Mouse (Mus musculus) urinary bladder, adult 2 months (tissue): Measurements from ENCODE around the gene Gata3. TPM values are rescaled to one million over a fixed set of nuclear protein-coding genes. Genes with fewer than 3 reads are reported as not detected.

Experiments used
- DNase-seq: peaks from one replicate; pipeline ENCODE4 v3.0.0; 2022; ENCODE audit warnings: low spot score
- polyA plus RNA-seq: library from polyadenylated mRNA; depleted of rRNA; stranded (reverse); fragments of >200 nt; gene quantifications from 2 replicates; pipeline ENCODE4 v1.2.3, GENCODE M21; 2012; rRNA removed

The Gata3 gene
- 60.3 and 78.8 TPM in 2 replicates for polyA plus RNA-seq

DNA sequence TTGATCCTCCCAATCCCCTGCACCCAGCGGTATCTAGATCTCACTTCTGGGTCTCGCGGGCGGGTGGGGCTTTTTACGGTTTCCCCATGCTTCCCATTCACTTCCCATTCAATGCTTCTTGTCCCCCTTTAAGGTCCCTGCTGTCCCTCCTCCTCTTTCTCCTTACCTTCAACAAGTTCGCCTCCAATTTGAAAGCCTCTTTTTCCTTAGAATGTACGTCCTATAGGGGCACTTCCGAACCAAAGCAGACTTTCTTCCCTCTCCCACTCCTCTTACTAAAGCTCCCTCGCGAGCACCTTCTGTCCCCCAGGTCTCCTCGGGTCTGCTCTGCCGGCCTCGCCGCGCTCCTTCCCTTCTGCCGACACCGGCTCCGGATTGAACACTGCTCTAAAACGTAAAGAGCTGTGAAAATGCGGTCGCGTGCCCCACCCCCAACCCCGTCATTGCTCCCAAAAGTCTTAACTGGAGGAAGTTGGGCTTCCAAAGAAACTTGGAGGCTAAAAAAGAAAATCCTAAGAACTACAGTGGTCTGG lies at the start of gene Gata3:
Gene Gata3 (minus strand): TSS at position 384 of the 533 bp plus-strand sequence.
- no peak for DNase-seq

DNA sequence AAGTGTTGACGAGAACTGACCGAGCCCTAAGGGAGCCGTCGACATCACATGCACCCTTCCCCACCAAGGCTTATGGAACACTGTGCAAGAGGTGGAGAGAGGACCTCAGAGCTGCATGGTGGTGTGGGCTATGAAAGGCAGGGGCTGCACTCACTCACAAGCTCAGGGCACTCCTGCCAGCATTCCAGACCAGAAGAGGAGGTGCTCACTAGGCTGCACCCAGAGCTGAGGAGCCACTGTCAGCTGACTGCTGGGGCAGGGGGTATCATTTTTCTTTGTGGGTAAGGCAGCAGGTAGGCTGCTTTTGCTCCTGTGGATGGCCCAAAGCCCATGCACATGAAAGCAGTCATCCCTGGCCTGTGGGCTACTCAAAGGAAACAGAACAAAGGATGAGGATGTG lies 49.4 kb upstream of the Gata3 start:
- no peak for DNase-seq

DNA sequence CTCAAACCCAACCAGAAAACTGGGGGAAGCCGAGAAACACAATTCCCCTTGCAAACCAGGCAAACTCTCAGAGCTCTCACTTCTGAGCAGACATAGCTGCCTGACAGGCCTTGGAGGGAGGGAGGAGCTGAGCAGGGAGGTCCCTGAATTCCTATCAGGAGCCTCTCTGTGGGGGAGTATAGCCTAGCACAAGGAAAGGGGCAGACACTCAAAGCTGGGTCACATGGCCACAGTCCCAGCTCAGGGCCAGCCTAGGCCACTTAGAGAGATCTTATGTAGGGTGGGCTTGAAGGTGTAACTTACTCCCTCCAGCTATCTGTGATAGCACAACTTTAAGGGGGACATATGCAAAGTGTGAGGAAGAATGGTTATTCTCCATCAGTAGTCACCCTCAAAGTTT lies 46.1 kb upstream of the Gata3 start:
- DNase-seq, result no peak

DNA sequence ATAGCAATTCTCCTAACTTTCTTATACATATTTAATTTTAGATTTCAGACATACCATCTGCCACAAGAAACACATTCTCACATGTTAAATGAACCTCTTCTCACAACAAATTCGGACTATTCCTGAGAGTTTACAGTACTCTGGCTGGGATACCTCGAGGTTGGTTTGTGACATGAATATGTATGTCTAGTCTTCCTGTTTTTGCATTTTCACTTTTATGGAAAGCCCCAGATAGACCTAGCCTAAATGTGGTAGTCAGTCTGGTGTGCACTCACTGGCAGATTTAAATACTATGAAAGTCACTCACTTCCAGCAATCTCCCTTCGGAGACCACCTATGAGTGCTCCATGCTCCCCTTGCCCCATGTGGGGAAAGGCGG lies 37.1 kb upstream of the Gata3 start:
- DNase-seq, result no peak

DNA sequence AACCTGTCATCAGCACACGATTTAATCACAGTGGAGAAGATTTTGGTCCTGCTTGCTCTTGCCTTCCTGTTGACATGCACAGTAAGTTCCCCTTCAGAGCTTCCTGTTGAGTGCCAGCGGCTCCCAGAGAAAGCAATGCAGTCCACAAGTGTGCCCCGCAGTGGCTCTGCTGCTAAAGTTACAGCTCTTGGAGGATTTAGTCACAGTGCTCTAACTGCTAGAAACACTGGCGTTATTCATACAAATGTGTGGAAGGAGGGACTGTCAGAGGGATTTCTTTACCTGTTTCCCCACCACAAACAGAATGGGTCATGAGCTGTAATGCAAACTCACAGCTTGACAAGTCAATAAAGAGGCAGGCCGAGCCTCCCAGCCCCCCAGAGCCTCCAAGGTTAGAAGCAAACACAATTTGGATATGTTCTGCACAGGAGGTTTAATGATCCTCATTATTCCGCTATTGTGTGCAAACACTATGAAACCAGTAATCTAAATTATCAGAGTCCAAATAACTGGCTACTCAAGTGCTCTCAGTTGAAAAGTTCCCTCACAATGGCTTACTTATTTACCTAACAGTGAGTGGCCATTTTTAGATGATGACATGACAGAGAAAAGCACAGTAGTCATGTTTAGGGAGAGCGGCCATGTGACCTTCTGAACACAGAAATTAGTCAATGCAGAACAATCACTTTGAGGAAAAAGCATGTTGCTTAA lies 36.5 kb upstream of the Gata3 start:
- DNase-seq, result no peak

DNA sequence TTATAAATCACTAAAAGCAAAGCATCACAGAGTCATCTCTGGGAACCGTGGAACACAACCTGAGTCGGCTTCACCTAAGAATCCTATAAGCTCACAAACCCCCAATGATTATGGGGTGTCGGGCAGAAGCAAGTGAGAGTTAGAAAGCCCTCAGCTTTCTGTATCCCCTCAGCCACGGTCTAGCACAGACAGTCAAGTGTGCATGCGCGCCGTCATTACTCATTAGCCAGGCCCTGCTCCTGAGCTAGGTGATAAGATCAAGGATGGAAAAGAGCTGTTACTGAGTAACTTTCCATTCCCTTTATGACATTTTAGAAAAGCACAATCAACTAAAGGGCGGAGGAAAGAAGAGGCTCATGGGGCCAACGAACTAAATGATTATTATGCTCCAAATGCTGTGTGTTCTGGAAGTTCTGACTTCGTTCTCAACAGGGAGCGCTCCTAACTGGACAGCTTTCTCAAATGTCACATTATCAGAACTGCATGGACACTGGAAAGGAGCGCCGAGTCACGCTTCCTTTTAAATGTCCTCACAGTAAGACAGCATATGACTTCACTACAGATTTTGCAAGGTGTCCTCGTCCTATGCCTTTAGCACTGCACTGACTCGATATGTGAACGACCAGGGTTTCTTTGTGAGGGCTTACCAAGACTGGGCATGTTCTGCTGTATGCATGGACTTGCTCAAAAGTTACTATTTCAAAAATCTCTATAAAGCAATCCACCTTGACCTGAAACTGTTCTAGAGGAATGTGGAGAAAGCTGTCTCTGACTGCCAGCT lies 29.0 kb upstream of the Gata3 start:
- no peak for DNase-seq

DNA sequence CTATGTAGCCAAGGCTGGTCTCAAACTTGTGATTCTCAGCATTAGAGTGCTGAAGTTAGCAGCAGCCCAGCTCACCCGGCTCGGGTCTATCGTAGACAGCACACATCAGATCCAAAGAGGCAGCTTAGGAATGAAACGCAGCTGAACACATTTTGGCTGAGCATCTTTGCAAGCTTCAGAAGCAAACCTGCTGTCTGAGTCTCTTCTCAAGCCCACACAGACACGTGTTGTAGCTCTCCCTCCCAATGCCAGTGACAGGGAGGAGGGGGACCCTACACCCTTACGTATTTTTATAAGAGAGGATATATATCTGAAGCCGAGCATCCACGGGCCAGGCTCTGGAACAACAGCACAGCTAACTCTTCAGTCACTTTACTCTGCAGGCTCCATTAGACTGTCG lies 27.8 kb upstream of the Gata3 start:
- no peak for DNase-seq

DNA sequence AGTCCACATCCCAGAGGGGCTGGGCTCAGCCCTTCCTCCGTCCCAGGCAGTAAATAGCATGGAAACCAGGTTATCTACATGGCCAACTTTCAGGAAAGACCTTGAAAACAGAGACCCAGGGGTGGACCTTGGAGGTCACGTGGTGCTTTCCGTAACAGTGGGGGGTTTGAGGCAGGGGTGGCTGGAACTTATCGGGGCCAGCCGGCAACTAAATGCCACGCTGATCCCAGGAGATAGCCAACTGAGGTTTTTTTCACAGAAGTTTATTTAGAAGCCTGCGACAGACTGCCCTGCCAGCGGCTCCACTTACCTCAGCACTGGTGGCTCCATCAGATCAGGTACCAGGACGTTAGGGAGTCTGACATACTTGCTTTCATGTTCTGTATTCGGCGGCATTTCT lies 16.2 kb upstream of the Gata3 start:
- no peak for DNase-seq

DNA sequence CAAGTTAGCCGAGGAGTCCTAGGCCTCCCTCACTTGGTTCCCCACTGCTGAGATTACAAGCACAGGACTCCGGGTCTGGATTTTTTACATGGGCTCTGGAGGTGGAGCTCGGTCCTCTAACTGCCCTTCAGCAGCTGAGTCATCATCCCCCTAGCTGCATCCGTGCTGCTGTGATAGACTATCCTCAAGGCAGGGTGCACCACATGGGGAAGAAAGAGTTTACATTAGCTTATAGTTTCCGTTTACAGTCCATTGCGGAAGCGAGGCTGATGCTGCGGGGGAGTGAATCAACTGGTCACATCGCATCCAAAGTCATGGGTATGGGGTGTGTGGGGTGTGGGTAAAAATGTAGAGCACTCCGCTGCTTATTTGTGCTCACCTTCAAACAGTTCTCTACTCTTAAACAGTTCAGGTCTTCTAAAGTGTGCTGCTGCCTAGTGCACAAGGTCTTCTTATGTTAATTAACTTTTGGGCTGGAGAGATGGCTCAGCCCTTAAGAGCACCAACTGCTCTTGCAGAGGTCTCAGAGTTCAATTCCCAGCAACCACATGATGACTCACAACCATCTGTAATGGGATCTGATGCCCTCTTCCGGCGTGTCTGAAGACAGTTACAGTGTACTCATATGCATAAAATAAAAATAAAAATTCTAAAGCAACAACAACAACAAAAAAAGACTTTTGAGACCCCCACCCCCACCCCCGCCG lies 14.2 kb upstream of the Gata3 start:
- no peak for DNase-seq

DNA sequence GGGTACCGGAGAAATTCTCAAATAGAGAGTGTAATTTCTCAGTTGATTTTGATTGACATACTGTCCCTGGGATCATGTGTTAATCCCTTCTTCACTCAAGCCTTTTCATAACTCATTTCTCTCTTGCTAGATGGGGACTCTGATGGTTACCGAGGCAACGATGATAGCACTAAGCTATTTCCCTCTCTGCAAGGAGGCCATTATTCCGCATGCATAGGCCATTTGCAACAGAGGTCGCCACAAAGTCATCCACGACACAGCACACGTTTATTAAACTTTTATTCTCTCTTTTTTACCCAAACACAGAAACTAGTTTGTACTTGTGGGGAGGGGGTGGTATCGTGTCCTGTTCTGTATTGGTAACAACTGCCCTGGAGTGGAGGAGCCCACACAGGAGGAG lies 8.0 kb upstream of the Gata3 start:
- DNase-seq, result no peak

DNA sequence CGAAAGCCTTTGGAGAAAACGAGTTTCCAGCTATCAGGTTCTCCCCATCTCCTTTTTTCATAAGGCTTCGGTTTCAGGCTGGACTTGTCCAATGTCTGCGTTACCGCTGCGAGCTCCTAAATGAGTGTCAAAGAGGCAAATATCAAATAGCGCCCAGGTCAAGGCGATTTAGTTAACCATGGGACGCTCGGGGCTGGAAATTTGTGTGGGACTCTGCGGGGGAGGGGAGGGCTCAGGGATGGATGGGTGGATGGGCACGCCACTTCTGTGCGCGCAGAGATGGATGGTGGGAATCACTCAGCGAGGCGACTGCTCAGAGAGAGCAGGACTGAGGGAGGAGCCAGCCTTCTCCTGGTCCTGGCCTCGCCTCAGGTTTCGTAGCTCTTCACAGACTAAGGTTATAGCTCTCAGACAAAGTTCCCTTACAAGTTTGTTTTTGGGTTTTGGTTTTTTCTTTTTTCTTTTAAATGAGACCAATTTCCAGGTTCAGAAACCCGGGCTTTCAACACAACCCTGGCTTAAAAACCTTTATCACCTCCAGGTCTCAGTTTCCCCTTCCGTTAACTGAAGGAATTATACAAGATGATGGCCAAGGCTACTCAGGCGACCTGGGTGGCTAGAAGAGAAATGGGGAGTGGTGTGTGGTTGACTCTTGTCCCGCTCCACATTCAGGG lies 6.4 kb upstream of the Gata3 start:
- no peak for DNase-seq

DNA sequence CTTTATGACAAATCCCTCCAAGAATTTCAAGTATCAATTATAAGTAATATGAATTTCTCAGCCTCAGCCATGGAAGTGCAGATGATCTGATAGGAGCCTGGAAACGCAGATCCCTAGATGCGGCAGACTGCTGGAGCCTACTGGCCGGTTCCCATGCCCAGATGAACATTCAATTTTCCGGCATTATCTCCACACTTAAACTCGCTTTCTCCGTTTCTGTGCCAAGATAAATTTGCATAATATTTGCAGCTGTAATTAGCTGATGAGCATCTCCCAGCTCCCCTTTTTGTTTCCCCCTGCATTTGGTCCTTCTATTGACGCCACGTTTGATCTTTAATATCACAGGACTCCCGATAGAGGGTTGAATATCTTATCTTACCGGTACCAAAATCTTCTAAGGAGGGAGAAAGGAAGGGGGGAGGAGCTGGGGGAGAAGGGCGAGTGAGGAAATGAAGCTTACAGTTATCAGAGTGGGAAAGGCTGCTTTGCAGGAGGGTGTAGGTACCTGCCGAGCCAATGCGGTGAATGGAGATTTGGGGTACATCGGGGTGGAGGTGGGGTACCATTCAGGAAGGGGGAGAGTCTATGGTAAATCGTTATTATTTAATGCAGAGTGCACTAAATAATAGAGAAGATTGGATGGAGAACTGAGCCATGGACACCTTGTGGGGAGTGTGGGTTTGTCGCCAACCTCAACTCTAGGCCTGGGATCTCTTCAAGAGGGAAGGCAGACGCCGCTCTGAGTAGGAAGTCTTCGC lies 5.2 kb upstream of the Gata3 start:
- DNase-seq, result no peak

DNA sequence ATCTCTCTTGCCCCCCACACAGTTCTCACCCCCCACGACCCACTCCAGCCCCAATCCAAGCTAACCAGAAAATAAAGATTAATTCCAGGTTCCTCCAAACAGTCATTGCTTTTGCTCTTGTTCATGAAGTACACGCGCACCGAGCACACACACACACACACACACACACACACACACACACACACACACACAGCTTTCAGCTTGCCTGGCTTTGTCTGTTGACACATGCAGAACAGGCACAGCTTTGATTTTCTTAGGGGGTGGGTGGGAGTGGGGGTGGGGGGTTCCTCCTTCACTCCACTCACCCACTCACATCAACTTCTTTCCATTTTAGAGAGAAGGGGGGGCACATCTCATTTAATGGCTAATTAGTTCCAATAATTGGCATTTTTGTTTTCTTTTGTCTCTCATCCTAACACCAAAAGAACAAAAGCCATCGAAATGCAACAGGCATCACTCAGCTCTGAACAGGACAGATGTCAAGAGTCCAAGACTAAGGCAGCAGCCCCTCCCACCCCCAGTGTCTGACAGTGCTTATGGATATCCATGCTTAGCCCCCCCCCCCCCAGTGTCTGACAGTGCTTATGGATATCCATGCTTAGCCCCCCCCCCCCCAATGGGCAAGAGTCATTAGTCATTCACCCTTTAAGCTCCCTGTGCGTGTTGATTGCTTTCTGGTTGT lies 3.6 kb upstream of the Gata3 start:
- DNase-seq, result no peak

DNA sequence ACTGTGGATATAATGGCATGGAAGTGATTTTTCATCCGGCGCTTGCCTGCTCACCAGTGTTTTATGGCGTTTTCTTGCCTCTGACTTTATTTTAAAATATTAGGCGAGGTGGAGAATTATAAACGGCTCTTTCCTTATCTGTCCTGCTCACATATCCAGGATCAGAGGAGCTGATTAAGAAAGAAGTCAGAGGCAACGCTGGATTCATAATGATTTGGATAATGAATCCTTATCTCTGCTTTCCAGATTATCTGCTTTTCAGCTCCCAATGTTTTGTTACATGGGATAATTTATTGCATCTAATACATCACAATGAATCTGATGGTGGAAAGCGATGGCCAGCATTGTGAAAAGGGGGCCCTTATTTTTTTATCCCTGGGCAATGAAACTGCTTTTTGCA lies 2.7 kb upstream of the Gata3 start:
- DNase-seq, result no peak

DNA sequence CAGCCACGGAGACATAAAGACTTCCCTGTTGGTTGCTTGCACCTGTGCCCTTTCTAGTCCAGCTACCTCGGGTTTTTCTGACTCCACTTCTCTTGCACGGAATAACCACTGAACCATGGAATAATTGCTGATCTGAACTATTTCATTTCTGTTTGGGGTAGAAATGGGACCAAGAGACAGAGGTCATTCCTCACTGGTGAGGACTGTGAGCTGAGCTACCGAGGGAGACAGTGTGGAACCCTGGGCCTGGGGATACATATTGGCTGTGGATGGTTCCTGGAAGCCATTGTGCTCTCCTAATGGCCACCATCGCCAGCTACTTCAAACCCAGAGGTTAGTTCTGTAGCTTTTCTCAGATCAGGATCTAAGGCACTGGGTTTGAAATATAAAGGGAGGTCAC lies 1.1 kb upstream of the Gata3 start:
- no peak for DNase-seq

DNA sequence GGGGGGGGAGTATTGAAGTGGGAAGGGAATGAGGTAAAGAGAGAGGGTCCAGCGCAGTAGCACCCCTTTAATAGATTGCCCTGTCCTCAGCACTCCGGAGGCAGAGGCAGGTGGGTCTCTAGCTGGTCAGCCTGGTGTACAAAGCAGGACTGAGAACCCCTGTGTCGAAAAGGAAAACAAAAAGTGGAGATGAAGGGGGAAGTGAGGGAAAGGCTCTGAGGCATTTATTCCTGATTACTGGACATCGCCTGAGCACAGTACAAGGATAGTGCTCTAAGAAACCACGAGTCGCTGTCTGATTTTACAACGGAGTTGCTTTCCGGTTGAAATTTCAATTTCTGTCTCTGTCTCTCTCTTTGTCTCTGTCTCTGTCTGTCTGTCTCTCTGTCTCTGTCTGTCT lies 417 bp upstream of the Gata3 start:
- no peak for DNase-seq

DNA sequence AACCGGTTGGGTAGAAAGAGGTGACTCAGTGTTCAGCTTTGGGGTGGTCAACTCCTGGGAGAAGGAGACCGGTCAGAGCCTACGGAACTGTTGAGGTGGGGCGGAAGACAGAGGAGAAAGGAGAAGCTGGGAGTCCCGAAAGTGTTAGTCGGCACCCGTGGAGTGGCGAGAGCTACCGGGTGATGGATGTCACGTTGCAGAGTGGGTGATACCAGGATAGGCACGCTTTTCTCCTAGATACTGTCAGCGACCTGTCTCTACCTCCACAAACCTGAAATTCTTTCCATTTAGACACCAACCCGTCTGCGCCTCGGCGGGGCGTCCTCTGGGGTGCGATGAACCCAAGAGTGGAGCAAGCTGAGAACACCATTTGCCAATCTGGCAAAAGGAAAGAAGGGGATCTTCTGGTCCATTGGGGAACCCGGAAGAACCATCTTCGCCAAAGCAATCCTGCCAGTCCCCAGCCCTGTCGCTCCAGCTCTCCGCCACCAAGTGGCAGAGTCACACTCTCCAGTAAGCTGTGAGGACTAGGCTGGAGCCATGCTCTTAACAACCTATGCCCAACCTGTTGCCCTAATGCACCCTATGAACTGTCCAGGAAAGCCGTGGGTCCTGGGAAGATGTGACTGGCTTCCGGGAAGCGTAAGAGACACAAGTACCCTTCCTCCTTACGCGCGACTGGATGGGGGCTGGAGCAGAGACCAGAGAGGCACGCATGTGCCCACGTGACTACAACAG lies 752 bp downstream of the Gata3 start, which contains the start of gene 9230102O04Rik:
Gene 9230102O04Rik (minus strand): TSS at position 628 of the 738 bp plus-strand sequence.
- no peak for DNase-seq

DNA sequence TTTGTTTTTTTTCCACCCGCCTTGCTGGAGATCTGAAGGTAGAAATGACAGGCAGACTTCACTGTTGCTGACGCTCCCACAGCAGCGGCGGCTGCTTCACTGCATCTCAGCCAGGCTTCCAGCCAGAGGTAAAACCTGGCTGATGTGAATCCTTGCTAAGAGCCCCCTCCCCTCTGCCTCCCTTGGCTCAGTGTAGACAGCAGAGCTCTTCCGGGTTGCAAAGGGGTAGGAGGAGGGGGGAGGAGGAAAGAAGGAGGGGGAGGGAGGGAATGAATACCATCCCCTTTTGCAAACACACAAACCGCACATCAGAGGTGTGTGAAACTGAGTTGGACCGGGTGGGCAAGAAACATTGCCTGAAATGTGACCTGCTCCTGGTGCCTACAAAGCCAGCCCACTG lies 2.2 kb downstream of the Gata3 start:
- DNase-seq, result no peak

DNA sequence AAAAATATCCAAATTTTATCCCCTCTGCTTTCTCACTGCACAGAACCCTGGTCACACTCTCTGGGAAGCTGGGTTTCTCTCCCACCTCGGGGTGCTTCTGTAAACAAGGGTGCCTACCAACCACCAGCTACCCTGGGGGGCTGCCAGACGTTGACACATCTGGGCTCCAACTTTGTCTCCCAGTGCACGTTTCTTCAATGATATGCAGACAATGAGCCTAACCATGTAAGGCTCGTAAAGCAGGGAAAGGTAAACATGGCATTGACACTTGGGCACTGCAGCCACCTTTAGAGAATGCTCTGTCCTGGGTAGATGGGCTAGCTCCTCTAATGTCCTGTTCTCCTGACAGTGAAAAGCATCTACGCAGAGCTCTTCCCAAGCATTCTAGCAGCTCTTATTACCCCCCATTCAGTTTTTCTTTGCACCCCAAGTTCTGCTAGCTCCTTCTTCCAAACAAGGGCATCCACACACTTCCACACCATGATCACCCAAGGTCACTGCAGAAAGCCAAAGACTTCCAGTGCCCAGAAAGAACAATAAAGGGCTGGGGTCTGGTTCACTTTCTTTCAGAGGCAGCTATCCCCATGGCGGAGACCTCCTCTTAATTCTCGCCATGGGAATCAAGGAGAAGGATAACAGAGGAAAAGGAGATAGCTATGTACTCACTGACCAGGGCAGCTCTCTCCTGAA lies 2.8 kb downstream of the Gata3 start:
- no peak for DNase-seq
